Mouse (Mus musculus) brown adipose tissue, adult 24 weeks (tissue): ENCODE results near the gene Tnfrsf8. TPM values are rescaled to one million over a fixed set of nuclear protein-coding genes. Genes with fewer than 3 reads are reported as not detected.
"Not testable (repeated sequence)": the region's sequence is repeated elsewhere in the genome, so short reads cannot be mapped to it uniquely, and the experiment has no call there.

Experiments
- H3K27ac ChIP-seq: fragments of 200-500 bp; replicated peaks from 2 replicates; pipeline ENCODE4 v1.5.1; 2012; ENCODE audit warnings: low read depth, mild to moderate bottlenecking, low read length
- H3K4me1 ChIP-seq: fragments of 200-500 bp; 2 replicates; pipeline ENCODE4 v1.6.1; 2012; ENCODE audit warnings: low read length, mixed read lengths; ENCODE audit not compliant: control insufficient read depth, insufficient read depth, insufficient read length
- H3K4me3 ChIP-seq: fragments of 200-500 bp; 2 replicates; pipeline ENCODE4 v1.5.1; 2012; ENCODE audit warnings: low read depth, mild to moderate bottlenecking, low read length, moderate library complexity; ENCODE audit not compliant: insufficient read depth
- polyA plus RNA-seq: library from polyadenylated mRNA; stranded (reverse); fragments of >200 nt; gene quantifications from 2 replicates; pipeline ENCODE4 v1.2.4, GENCODE M21; 2012; ENCODE audit not compliant: missing spikeins, insufficient read depth, insufficient read length

Gene Tnfrsf8
- not detected in 2 replicates for polyA plus RNA-seq

DNA sequence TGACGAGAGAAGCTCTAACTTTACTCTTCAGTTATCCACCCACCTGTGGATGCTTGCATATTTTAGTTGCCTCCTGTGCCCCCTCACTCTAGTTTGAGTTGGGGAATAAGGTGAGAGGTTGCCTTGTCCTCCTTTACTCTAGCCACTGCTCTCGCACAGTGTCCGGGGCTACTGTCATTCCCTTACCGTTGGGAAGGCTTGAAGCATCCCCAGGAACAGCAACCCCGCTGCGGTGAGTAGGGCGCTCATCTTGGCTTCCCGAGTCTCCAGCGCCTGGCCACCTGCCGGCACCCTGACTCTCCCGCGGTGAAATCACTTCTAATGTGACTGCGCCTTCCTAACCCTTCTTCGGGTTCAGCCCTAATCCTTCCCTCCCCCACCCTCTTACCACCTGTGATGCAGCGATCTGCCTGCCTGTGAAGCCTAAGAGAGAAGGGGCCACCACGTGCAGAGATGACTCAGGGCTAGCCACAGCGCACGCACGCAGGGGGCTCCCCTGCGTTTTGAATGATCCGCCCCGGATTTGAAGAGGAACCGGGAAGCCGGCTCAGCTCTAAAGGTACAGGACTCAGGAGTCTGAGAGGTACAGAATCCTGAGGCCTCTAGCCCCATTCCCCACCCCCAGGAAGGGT lies at the start of gene Tnfrsf8:
Gene Tnfrsf8, minus strand, starts transcription at position 329 of the 632 bp plus-strand sequence.
- H3K4me3 ChIP-seq: no peak within 1 kb of the TSS
- H3K27ac ChIP-seq: no peak within 1 kb of the TSS
- H3K4me1 ChIP-seq: no peaks in the 10 kb centered on the region

DNA sequence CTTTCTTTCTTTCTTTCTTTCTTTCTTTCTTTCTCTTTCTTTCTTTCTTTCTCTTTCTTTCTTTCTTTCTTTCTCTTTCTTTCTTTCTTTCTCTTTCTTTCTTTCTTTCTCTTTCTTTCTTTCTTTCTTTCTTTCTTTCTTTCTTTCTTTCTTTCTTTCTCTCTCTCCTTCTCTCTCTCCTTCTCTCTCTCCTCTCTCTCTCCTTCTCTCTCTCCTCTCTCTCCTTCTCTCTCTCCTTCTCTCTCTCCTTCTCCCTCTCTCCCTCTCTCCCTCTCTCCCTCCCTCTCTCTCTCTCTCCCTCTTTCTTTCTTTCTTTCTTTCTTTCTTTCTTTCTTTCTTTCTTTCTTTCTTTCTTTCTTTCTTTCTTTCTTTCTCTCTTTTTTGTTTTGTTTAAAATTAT lies 46.7 kb upstream of the Tnfrsf8 start:
- not testable (repeated sequence) for H3K4me1 ChIP-seq, H3K4me3 ChIP-seq, H3K27ac ChIP-seq

DNA sequence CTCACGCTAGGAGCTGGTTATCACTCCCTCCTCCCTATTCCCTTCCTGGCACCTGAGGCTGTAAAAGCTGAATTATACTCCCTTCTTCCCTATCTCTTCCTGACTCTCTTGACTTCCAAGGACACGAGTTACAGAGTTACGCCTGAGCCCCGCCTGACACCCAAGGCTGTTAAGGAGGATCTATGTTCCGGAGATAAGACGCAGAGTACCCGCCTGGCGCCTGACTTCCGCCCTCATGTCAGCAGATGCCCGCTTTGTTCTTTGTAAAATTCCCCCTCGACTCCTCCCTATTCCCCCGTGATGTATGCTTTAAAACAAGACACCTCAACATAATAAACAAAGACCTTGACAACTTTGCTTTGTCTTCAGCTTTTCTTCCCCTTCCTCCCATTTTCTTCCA lies 46.1 kb upstream of the Tnfrsf8 start:
- Histone ChIP-seq H3K27ac (no peak overlapping the region), H3K4me3 (no peak overlapping the region)

DNA sequence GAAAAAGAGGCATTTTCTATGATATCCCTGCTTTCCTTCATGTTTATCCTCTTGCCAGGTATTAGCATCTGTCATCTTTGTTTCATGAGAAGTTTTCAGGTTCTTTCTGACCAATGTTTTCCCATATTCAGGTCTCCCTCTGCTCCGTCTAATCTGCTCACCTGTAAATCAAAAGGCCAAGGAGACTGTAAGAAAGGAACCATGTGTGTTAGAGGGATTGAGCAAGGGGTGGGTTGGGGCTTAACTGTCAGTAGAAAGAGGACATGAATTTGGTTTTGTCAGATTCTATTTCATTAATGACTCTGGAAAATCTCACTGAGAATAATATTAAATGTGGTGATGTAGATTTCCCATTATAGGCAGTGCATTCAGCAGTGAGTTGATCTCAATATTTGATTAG lies 45.6 kb upstream of the Tnfrsf8 start:
- Histone ChIP-seq H3K4me1 (no peaks in the 10 kb centered on the region; the same call in 1 of the 2 replicates), H3K27ac (no peak overlapping the region), H3K4me3 (no peak overlapping the region)

More for the DNA sequence above, 46.1 kb upstream of the Tnfrsf8 start:
- H3K4me1 ChIP-seq: no peaks in the 10 kb centered on the region; the same call in 1 of the 2 replicates

DNA sequence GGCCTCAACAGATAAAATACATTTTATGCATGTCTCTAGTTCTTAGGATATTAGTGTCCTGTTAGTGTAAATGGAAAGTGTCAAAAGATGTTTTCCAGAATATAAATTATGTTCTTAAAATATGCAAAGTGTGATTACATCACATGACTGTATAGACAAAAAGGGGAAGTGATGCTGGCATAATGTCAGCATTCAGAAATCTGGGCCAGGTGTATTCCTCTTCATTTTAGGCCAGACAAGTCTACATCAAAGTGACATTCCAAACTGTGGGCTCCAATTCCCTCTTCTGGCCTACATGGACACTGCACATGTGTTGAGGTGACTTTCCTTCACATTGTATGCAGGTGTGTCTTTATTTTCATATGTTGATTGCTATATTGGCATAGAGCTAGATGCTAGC lies 41.3 kb upstream of the Tnfrsf8 start:
- Histone ChIP-seq H3K4me1 (no peaks in the 10 kb centered on the region; the same call in 1 of the 2 replicates), H3K4me3 (no peak overlapping the region), H3K27ac (no peak overlapping the region)

DNA sequence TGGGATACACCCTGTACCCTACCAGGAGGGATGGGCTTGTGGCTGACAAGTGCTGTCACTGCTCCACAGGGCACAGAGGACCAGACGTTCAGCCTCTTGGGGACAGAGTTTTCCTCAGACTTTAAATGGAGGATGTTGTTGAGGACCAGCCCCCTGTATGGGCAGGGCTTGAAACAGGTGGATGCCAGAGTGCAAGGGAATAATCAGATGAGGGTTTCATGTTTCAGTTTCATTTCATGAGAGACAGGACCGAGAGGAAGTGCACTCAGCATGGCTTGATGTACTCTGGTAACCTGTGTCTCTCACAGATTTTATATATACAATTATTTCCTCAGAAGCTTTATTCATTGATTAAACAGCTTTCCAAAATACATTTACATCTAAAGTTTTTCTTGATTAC lies 38.9 kb upstream of the Tnfrsf8 start:
- no peaks in the 10 kb centered on the region for H3K4me1 ChIP-seq
- no peak overlapping the region for H3K4me3 ChIP-seq
- H3K27ac ChIP-seq: no peak overlapping the region

DNA sequence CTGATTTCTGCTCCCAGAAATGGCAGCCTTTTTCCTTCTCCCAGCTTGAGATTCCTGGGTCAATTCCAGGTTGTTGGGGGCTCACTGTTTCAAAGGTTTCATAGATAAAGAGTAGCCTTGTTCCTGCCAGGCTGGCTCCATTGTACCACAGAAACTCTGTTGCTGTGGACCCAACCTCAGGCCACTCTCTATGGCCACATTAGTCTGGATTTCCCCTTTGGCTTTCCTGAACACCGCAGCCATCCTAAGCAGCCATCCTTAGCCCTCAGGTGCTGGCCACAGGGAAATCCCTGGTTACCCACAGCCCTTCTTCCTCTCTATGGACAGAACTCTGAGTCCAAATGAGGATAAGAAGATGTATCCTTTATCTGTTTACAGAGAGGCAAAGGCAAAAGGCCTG lies 30.0 kb upstream of the Tnfrsf8 start:
- Histone ChIP-seq H3K27ac (no peak overlapping the region), H3K4me1 (no peaks in the 10 kb centered on the region), H3K4me3 (no peak overlapping the region)

DNA sequence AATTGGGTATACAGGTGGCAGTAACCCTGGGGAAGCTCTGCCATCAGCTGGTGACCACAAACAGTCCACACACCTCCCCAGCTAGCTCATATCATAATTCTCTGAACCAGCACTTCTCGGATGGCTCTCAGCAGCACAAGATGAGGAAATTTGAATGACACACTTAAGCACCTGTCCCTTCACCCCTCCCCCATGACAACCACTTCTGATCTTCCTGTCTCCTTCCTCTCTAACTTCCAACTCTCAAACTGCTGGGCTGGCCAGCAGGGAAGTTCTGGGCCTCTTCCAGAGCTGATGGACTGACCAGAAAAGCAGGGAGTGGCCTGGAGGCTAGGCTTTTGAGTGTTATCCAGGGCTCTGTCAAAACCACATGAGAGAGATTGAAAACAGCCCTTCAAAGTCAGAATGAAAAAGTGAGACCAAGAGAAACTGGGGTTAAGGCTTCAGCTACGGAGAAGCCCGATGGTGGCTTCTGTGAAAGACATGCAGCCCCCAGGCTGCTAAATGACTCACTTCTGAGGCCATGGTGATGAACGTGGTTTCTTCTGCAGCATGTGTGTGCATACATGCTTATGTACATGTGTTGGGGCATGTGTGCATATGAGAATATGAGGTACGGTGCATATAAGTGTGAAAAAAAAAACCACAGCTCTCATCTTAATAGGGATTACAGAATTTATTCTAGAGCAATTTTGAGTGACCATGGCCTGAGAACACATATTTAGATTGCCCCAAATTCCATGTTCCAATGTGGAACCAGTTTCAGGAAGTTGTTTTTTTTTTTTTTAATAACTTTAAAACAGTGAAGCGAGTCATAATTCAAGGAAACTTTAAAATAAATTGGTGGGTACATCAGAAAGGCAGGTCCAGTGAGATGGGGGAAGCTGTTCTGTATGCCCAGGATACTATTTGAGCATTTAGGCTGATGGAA lies 27.2 kb upstream of the Tnfrsf8 start:
- Histone ChIP-seq H3K4me3 (no peak overlapping the region), H3K4me1 (no peaks in the 10 kb centered on the region), H3K27ac (no peak overlapping the region)

DNA sequence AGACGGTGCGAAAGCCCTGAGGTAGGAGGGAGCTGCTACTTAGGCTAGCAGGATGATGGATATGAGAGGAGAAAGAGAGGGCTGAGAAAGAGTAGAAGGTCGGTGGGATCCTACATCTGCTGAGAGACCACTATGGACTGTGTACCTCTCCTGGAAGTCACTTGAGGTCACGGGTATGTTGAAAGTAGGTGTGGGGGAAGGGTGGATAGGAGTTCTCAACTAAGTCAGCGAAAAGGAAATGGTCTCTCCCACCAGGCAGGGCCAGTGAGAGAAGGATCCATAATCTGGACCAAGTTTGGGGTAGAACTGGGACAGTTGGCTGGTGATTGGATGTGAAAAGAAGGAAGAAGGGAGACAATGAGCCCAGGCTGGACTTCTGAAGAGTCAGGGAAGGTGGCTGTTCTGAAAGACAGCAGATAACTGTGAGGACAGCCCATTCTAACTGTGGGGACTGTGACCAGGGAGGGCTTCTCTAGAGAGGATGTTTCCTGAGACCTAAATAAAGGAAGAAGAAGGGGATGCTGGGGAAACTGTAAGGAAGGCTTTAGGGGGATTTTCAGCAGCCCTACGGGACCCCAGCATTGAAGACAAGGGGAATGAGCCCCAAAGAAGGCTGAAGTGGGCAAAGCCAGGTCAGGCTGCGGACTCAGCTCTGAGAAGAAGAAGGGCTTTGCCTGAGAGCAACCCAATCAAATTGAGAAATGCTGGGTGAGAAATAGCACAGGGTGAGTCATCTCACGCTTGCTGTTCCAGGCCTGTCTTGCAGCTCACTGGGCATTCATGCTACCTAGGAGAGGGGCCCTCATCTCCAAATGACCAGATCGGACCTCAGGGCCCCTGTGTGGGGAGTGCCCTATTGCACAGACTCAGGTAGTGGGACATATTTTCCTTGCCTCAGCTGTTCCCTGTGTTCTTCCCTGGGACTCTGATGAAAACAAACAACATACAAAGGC lies 23.2 kb upstream of the Tnfrsf8 start:
- Histone ChIP-seq H3K4me1 (no peaks in the 10 kb centered on the region), H3K4me3 (no peak overlapping the region), H3K27ac (no peak overlapping the region)

DNA sequence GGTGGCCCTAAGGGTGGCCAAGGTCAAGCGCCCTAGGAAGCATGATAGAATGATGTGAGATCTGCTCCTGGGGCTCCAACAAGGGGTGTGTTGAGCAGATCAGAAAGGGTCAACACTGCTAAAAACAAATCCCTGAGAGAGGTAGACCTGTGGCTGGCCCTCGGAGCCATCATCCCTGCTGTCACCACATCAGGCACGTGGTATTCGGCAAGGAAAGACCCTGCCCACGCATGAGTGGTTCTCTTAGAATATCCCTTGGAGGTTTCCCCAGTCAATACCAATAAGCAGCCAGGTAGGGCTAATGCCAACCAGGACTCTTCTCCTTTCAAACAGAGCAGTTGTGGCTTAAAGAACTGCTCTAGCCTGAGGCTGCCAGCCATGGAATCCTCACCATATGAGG lies 21.6 kb upstream of the Tnfrsf8 start:
- Histone ChIP-seq H3K4me3 (no peak overlapping the region), H3K4me1 (no peaks in the 10 kb centered on the region), H3K27ac (no peak overlapping the region)

DNA sequence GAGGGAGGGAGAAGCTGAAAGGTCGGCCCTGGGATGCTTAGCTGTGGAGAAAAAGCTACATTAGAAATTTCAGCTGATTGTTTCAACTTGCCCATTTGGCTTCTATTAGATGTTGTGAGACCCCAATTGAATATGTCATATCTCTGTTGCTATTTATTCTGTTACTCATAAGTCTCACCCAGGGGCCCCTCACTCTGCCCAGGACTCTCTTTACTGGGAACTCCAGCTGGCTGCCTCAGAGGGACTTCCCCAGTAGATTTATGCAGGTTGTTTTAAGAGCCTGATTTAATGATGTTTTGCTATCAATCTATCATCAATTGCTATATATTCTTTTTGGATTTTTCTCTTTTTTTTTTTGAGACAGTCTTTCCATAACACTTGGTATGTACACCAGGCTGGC lies 21.1 kb upstream of the Tnfrsf8 start:
- no peaks in the 10 kb centered on the region for H3K4me1 ChIP-seq
- H3K27ac ChIP-seq: no peak overlapping the region

DNA sequence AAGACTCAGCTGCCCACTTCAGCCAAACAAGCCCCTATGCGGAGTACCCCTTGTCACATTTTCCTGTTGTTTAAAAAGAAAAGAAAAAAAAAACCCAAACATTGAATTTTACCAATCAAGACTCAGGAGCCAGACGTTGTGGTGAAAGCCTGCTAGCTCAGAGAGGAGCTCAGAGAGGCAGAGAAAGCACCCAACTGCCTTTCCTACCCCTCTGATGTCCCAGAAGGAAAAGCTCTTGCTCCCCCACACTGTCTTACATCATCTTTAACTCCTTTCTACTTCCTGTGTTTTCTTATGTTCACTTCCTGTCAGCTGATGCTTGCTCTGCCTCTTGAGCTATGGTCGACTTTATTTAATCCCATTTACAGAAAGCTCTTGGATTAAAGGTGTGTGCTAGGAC lies 8.7 kb upstream of the Tnfrsf8 start:
- no peak overlapping the region for H3K4me3 ChIP-seq
- H3K27ac ChIP-seq: no peak overlapping the region
- H3K4me1 ChIP-seq: no peaks in the 10 kb centered on the region

More for the DNA sequence above, 21.1 kb upstream of the Tnfrsf8 start:
- H3K4me3 ChIP-seq: no peak overlapping the region

DNA sequence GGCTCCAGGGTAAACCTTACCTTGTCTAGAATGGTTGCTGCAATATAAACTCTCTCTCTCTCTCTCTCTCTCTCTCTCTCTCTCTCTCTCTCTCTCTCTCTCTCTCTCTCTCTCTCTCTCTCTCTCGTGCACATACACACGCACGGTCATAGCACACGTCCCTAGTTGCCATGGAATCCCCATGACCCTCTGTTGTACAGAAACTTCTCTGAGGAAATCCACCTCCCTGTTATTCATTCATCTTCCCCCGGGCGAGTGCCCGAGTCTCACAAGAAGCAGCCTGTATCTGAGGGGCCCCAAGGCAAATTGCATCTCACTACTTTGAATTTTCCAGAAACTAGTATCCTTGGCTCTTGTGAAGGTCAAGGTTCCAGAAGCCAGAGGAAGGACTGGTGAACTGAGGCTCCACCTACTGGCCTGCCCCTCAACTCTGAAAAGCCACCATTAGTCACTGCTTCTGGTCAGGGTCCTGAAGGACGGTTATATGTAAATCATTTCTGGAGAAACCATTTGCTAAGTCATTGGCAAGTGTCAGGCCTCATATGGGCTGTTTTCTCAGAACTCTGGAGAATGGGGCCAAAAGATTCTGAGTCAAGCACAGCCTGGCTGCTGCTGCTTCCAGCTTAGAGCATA lies 8.1 kb upstream of the Tnfrsf8 start:
- Histone ChIP-seq H3K4me1 (no peaks in the 10 kb centered on the region), H3K27ac (no peak overlapping the region), H3K4me3 (no peak overlapping the region)

DNA sequence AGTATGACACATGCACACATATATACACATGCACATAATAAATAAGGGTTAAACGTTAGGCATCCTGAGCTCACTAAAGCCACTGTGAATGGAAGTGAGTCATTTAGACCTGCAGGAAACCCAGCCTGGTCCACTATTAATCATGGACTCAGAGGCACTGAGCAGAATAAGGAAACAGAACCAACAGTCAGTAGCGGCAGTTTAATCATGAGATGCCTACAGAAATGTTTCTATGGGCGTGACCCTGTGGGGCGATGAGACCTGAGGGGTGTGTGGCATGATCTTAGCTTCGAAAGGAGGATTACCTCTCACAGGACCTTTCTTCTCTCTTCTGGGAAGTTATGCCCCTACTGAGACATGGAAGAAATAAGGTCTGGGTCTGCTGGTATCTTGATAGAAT lies 7.2 kb upstream of the Tnfrsf8 start:
- Histone ChIP-seq H3K4me3 (no peak overlapping the region), H3K4me1 (no peaks in the 10 kb centered on the region), H3K27ac (no peak overlapping the region)
